Mouse (Mus musculus) cerebellum, postnatal 14 days (tissue): ENCODE measurements around the gene Kif1bp.

Experiments used
- DNase-seq, 2 experiments: peaks; one replicate each; pipeline ENCODE4 v3.0.0; 2021; ENCODE audit warnings: mixed read lengths in 2 of 2

The Kif1bp gene

GRCm38 (mm10) chr10:62555705-62556557, 22.3 kb downstream of the Kif1bp start:
- DNase-seq: no peak

- DNase-seq: no peak
Measured at GRCm38 (mm10) chr10:62553611-62554091, 24.6 kb downstream of the Kif1bp start.

DNA sequence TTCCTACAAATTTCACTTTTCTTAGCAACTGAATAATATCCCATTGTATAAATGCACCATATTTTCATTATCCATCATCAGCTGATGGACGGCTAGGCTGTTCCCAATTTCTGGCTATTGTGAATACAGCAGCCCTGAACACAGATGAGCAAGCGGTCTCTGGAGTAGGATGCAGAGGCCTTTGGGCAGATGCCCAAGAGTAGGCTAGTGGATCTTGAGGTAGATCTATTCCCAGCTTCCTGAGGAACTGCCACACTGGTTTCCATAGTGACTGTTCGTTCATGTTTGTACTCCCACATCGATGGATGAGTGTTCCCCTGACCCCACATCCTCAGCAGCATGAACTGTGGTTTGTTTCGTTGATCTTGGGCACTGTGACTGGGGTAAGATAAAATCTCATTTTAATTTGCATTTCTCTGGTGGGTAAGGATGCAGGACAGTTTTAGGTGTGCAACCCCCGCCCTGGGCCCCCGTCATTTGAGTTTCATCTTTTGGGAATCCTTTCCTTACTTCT, 27.4 kb downstream of the Kif1bp start:
- DNase-seq: no peak

GRCm38 (mm10) chr10:62549523-62550166, 28.6 kb downstream of the Kif1bp start:
- peak; percentile 79 to 85 for DNase-seq

- no peak for DNase-seq
Measured at GRCm38 (mm10) chr10:62546441-62546840, 31.8 kb downstream of the Kif1bp start.

- DNase-seq: no peak
Measured at GRCm38 (mm10) chr10:62545759-62546158, 32.5 kb downstream of the Kif1bp start.

- no peak for DNase-seq
Measured at GRCm38 (mm10) chr10:62544316-62544715, 33.9 kb downstream of the Kif1bp start.

DNA sequence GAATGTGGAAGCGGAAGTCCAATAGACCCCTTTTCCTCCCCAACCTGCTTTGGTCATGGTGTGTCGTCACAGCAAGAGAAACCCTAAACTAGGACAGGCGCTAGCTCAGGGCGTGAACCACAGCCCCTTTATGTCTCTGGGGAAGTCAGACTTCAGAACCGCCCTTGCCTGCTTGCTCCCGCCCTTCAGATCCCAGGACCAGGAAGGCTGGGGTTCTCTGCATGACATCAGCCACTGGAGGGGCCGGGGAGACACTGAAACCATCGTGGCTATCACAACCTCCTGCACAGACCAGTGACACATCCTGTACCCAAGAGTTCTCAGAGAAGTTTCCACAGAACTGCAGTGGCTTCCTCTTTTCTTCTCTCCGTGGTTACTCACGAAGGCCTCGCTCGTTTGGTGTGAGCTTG, 34.9 kb downstream of the Kif1bp start:
- no peak for DNase-seq

GRCm38 (mm10) chr10:62542928-62543327, 35.3 kb downstream of the Kif1bp start:
- DNase-seq: no peak

- DNase-seq: no peak
Measured at GRCm38 (mm10) chr10:62542507-62542906, 35.8 kb downstream of the Kif1bp start.

DNA sequence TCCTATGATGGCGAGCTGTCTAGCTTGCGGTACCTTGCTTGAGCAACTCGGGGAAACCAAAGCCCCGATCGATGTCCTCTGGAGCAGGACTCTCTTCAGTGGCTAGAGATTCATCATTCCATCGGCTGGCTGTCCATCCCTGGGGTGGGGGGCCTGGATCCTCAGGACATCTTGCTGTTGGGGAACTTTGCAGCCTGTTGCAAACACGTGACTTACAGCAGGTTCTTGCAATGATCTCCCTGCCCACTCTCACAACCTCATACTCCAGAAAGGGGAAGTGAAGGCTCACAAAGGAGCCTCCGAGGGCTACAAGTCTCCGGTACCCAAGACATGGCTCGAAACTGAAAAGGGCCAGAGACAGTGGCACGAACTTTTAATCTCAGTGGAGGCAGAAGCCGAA, 36.8 kb downstream of the Kif1bp start:
- DNase-seq: no peak

DNA sequence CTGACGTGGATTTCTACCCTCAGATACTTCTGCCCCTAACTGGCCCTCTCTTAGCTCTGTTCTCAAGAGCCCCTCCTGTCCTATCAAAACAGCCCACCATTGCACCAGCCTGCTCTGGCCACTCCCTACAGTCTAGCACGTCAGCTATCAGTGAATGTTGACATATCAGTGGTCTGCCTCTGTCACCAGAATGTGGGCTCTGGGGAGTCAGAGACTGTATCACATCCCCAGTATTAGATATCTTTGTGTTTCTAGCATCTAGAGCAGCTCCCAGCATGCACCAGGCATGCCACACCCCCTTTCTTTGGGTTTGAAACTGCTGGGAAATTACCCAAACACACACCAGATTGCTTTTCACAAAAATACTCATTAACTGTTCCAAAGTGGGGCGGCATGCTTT, 37.5 kb downstream of the Kif1bp start:
- no peak for DNase-seq

DNA sequence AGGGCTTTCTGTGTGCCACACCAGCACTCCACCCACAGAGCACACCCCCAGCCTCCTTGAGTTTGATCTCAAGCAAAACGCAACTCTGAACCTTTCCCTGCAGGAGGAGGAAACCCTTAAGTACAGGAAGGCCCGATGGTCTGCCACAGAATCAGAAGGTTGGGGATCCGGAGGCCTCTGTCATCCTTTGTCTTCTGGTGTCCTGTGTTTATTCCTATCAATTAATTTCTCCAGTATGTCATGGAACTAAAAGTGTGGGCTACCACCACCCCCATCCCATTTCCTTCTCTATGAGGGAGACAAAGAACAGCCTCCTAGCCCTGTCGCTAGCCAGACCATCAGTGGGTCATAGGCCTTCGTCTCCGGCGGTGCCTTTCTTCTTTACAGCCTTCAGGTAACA, 43.7 kb downstream of the Kif1bp start:
- no peak for DNase-seq

DNA sequence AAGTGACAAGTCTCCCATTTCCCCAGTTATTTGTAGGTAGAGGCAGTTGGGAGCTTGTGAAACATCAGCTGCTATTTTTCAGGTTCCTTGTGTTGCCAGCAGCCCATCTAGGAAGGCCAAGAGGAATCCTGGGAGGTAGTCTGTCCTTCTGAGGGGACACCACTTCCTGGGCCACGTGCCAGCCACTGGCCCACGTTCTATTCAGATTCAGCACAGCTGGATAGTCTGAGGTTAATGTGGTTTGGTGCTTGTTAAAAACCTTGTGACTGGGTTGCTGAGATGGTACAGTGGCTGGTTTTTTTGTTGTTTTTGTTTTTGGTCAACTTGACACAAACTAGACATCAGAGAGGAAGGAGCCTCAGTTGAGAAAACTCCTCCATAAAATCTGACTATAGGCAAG, 45.4 kb downstream of the Kif1bp start:
- DNase-seq: no peak

DNA sequence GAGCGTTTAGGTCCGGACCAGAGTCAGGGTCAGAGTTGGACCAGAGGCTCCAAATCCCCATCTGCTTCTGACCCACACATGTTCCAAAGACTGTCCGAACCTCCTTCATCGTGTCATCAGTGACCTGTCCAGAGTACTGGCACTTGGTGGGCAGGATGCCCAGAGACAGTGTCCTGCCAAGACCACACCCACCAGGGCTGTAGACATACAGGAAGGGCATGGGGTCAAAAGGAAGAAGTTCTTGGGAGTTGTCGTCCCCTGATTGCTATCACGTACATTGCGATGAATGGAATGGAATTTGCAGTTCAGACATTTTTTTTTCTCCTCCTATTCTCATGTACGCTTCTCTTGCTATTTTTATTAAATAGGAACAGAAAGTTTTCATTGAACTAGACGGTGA, 48.1 kb downstream of the Kif1bp start:
- DNase-seq: peak in 1 of 2 experiments; percentile 10

DNA sequence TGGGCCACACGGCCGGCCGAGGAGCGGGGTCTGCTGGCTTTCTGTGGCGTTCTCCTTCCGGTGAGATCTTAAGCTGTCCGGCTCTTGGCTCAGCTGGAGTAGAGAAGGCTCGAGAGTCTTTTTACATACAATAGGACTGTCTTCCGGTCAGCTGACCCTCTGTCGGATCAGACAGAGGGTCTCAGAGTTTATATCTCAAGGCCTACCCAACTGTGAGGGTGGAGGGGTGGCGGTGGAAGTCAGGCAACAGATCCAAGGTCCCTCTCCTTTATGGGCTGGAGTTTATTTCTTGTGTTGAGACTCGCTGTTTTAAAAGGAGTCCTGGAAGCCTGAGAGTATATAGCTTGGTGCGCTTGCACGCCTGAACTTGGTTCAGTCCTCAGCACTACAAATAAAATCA, 50.9 kb downstream of the Kif1bp start, which contains the start of gene Srgn:
Gene Srgn (minus strand): TSS at position 101 of the 400 bp plus-strand sequence.
- DNase-seq: no peak

DNA sequence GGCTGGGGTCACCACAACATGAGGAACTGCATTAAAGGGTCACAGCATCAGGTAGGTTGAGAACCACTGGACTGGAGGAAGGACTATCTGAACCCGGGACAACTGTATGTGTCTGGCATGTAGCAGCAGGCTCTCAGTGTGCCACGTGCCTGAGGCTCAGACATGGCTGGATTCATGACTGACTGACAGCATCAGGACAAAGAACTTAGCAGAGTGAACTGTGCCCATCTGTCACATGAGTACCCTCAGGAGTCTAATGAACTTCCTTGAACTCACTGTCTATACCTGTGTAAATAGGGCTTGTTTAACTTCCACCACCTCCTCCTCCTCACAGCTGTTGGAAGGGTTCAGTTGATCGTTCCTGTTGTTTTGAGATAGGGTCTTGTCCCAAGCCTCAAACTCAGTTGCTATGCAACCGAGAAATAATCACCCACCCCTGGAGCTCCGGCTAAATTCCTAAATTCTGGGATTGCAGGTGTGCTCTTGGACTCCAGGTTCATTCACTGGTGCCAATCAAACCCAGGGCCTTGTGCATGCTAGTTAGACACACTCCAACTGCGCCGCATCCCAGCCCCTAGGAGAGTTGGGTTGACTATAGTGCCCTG, 55.8 kb downstream of the Kif1bp start:
- no peak for DNase-seq

GRCm38 (mm10) chr10:62521763-62522162, 56.5 kb downstream of the Kif1bp start:
- no peak for DNase-seq

DNA sequence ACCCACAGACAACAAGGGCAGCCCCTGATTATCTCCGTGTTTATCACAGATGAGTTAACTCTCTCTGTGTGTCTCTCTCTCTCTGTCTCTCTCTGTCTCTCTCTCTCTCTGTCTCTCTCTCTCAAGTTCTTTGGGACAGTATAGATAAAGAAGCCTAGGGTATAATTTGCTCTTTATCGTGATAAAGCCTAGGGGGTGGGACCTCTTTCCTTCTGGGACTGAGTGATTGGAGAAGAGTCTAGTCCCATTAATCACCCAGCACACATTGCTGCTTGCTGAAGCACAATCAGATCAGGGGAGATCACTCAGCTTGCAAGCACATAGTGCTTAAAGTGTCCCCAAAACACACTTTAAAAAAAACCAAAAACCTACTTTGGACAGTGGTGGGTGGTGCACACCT, 57.3 kb downstream of the Kif1bp start:
- DNase-seq: no peak

- no peak for DNase-seq
Measured at GRCm38 (mm10) chr10:62517511-62517910, 60.7 kb downstream of the Kif1bp start.

DNA sequence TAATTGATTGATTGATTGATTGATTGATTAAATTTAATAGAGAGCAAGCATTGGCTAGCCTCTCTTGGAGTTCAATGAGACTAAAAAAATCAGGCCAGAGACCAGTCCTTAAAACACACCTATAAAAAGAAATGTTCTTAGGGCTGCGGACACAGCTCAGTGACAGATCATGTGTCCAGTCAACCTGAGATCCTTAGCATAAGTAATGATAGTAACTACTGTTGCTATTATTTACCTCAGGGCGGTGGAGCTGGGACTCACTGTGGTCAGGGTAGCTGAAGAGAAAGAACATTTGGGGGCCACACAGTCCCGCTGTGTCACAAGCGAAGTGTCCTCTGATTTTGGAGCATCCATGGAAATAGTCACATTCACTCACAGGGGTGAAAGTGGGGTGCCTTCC, 65.4 kb downstream of the Kif1bp start:
- no peak for DNase-seq

- DNase-seq: no peak
Measured at GRCm38 (mm10) chr10:62511528-62511927, 66.7 kb downstream of the Kif1bp start.

DNA sequence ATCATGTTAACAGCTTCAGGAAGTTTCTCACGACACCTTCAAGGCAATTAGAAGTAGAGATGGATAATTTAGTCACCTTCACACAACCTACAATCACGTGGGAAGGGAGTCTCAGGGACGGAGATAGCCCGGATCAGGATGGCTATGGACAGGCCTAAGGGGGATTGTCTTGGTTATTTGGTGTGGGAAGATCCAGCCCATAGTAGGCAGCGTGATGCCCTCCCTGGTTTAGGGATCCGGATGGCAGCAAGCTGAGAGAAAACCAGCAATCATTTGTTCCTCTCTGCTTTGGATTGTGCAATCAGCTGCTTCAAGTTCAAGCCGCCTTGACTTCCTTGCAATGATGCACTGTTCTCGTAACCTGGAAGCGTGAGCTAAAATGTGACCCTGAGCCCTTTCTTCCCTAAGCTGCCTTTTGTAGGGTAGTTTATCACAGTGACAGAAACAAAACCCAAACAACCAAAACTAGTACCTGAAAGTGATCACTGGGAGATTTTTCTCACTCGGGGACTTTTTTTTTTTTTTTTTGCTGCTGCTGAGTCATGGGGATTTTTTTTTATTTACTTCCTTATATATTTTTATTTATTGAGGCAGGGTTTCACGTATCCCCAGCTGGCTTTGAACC, 69.1 kb downstream of the Kif1bp start:
- no peak for DNase-seq
